Mouse (Mus musculus): ENCODE data around the gene Krt80. TPM values are rescaled to one million over a fixed set of nuclear protein-coding genes. Genes with fewer than 3 reads are reported as not detected.

Gene Krt80
- polyA plus RNA-seq, 1 experiment: 1.1 TPM

- H3K4me1 ChIP-seq (ENCODE audit: control insufficient read depth, insufficient read depth, low read length): no peaks in the 10 kb centered on the region
- no peaks in the 10 kb centered on the region for H3K27me3 ChIP-seq (ENCODE audit: control insufficient read depth, insufficient read depth, low read length, poor library complexity, severe bottlenecking)
- no peak overlapping the region for H3K9ac ChIP-seq (ENCODE audit: low read depth, poor library complexity, severe bottlenecking)
- no peaks in the 10 kb centered on the region for H3K9me3 ChIP-seq (replicated peaks; ENCODE audit: control insufficient read depth, insufficient read depth, low read length, poor library complexity, severe bottlenecking)
- no peak overlapping the region for H3K27ac ChIP-seq (ENCODE audit: insufficient read depth, low read length)
- no peaks in the 10 kb centered on the region for H3K36me3 ChIP-seq (ENCODE audit: control insufficient read depth, insufficient read depth, low read length, poor library complexity, severe bottlenecking)
- no peak for TF ChIP-seq POLR2A (IDR thresholded peaks at IDR 0.05; ENCODE audit: insufficient read depth, low read length)
- no peak for TF ChIP-seq CTCF (IDR thresholded peaks at IDR 0.05; ENCODE audit: low read depth, low read length)
- TF ChIP-seq EP300 (IDR thresholded peaks at IDR 0.05; ENCODE audit: insufficient read depth, low read depth, low read length): no peak
- H3K4me3 ChIP-seq (ENCODE audit: low read depth, low read length): no peak overlapping the region
Observed at GRCm38 (mm10) chr15:101373286-101373898, 3.4 kb upstream of the Krt80 start.

GRCm38 (mm10) chr15:101372131-101372977 lies 2.4 kb upstream of the Krt80 start:
- no peak for TF ChIP-seq POLR2A (IDR thresholded peaks at IDR 0.05; ENCODE audit: insufficient read depth, low read length)
- TF ChIP-seq CTCF (IDR thresholded peaks at IDR 0.05; ENCODE audit: low read depth, low read length): no peak
- no peaks in the 10 kb centered on the region for H3K36me3 ChIP-seq (ENCODE audit: control insufficient read depth, insufficient read depth, low read length, poor library complexity, severe bottlenecking)
- H3K9me3 ChIP-seq (replicated peaks; ENCODE audit: control insufficient read depth, insufficient read depth, low read length, poor library complexity, severe bottlenecking): no peaks in the 10 kb centered on the region
- no peaks in the 10 kb centered on the region for H3K4me1 ChIP-seq (ENCODE audit: control insufficient read depth, insufficient read depth, low read length)
- H3K9ac ChIP-seq (ENCODE audit: low read depth, poor library complexity, severe bottlenecking): no peak overlapping the region
- no peaks in the 10 kb centered on the region for H3K27me3 ChIP-seq (ENCODE audit: control insufficient read depth, insufficient read depth, low read length, poor library complexity, severe bottlenecking)
- H3K27ac ChIP-seq (ENCODE audit: insufficient read depth, low read length): no peak overlapping the region
- no peak overlapping the region for H3K4me3 ChIP-seq (ENCODE audit: low read depth, low read length)

- H3K4me3 ChIP-seq (ENCODE audit: low read depth, low read length): no peak overlapping the region
- TF ChIP-seq POLR2A (IDR thresholded peaks at IDR 0.05; ENCODE audit: insufficient read depth, low read length) (no peak), CTCF (IDR thresholded peaks at IDR 0.05; ENCODE audit: low read depth, low read length) (no peak), EP300 (IDR thresholded peaks at IDR 0.05; ENCODE audit: insufficient read depth, low read depth, low read length) (no peak)
- no peak overlapping the region for H3K27ac ChIP-seq (ENCODE audit: insufficient read depth, low read length)
Observed at GRCm38 (mm10) chr15:101371141-101371985, 1.4 kb upstream of the Krt80 start.

GRCm38 (mm10) chr15:101369382-101370100 lies 421 bp downstream of the Krt80 start:
- Histone ChIP-seq H3K27ac (ENCODE audit: insufficient read depth, low read length) (no peak overlapping the region), H3K4me3 (ENCODE audit: low read depth, low read length) (no peak overlapping the region), H3K36me3 (ENCODE audit: control insufficient read depth, insufficient read depth, low read length, poor library complexity, severe bottlenecking) (no peaks in the 10 kb centered on the region), H3K9ac (ENCODE audit: low read depth, poor library complexity, severe bottlenecking) (no peak overlapping the region), H3K4me1 (ENCODE audit: control insufficient read depth, insufficient read depth, low read length) (no peaks in the 10 kb centered on the region), H3K9me3 (replicated peaks; ENCODE audit: control insufficient read depth, insufficient read depth, low read length, poor library complexity, severe bottlenecking) (no peaks in the 10 kb centered on the region), H3K27me3 (ENCODE audit: control insufficient read depth, insufficient read depth, low read length, poor library complexity, severe bottlenecking) (no peaks in the 10 kb centered on the region)
- no peak for TF ChIP-seq CTCF (IDR thresholded peaks at IDR 0.05; ENCODE audit: low read depth, low read length)
- no peak for TF ChIP-seq POLR2A (IDR thresholded peaks at IDR 0.05; ENCODE audit: insufficient read depth, low read length)
- no peak for TF ChIP-seq EP300 (IDR thresholded peaks at IDR 0.05; ENCODE audit: insufficient read depth, low read depth, low read length)

More at GRCm38 (mm10) chr15:101371141-101371985, 1.4 kb upstream of the Krt80 start:
- Histone ChIP-seq H3K9ac (ENCODE audit: low read depth, poor library complexity, severe bottlenecking) (no peak overlapping the region), H3K9me3 (replicated peaks; ENCODE audit: control insufficient read depth, insufficient read depth, low read length, poor library complexity, severe bottlenecking) (no peaks in the 10 kb centered on the region), H3K27me3 (ENCODE audit: control insufficient read depth, insufficient read depth, low read length, poor library complexity, severe bottlenecking) (no peaks in the 10 kb centered on the region), H3K36me3 (ENCODE audit: control insufficient read depth, insufficient read depth, low read length, poor library complexity, severe bottlenecking) (no peaks in the 10 kb centered on the region), H3K4me1 (ENCODE audit: control insufficient read depth, insufficient read depth, low read length) (no peaks in the 10 kb centered on the region)

- no peak overlapping the region for H3K4me3 ChIP-seq (ENCODE audit: low read depth, low read length)
- H3K36me3 ChIP-seq (ENCODE audit: control insufficient read depth, insufficient read depth, low read length, poor library complexity, severe bottlenecking): no peaks in the 10 kb centered on the region
- no peak overlapping the region for H3K9ac ChIP-seq (ENCODE audit: low read depth, poor library complexity, severe bottlenecking)
- no peaks in the 10 kb centered on the region for H3K27me3 ChIP-seq (ENCODE audit: control insufficient read depth, insufficient read depth, low read length, poor library complexity, severe bottlenecking)
- H3K4me1 ChIP-seq (ENCODE audit: control insufficient read depth, insufficient read depth, low read length): no peaks in the 10 kb centered on the region
- no peak overlapping the region for H3K27ac ChIP-seq (ENCODE audit: insufficient read depth, low read length)
- H3K9me3 ChIP-seq (replicated peaks; ENCODE audit: control insufficient read depth, insufficient read depth, low read length, poor library complexity, severe bottlenecking): no peaks in the 10 kb centered on the region
- no peak for TF ChIP-seq EP300 (IDR thresholded peaks at IDR 0.05; ENCODE audit: insufficient read depth, low read depth, low read length)
- TF ChIP-seq POLR2A (IDR thresholded peaks at IDR 0.05; ENCODE audit: insufficient read depth, low read length): no peak
- no peak for TF ChIP-seq CTCF (IDR thresholded peaks at IDR 0.05; ENCODE audit: low read depth, low read length)
Observed at GRCm38 (mm10) chr15:101368502-101369381, 1.2 kb downstream of the Krt80 start.
